Mouse (Mus musculus) heart, postnatal 36 days (tissue): ENCODE results near the gene AI467606. TPM values are rescaled to one million over a fixed set of nuclear protein-coding genes. Genes with fewer than 3 reads are reported as not detected.

Experiments used
- microRNA-seq, 2 experiments: library from miRNA; unstranded; fragments of <30 nt; microRNA quantifications; one replicate each; pipeline ENCODE4 v1.2.0; 2021; ENCODE audit warnings: borderline number of aligned reads in 2 of 2
- total RNA-seq, 2 experiments: library from RNA; stranded (reverse); gene quantifications; 2 replicates each; pipeline ENCODE4 v1.2.3; 2021

AI467606 gene
- total RNA-seq, 2 experiments from 2014 or later: 1.6 to 1.9 TPM

Small RNAs within 50 kb of the gene (microRNA-seq; reads per million reads assigned to microRNA genes)
- gene Gm44343: 0 reads per million in 2 experiments

Other genes starting within 250 kb of the AI467606 start
- gene Doc2a, start 243.9 kb upstream of the AI467606 start, total RNA-seq: not detected
- 1 to 10 TPM; 6.1 to 6.6 TPM for gene Hirip3, start 229.4 kb upstream of the AI467606 start, total RNA-seq
- gene Ino80e, start 229.0 kb upstream of the AI467606 start, total RNA-seq: 10 to 100 TPM; 21.2 to 21.8 TPM
- gene Taok2, start 206.7 kb upstream of the AI467606 start, total RNA-seq: 10 to 100 TPM; 39.5 to 43.2 TPM
- gene Tmem219, start 168.4 kb upstream of the AI467606 start, total RNA-seq: 10 to 100 TPM in 1 of 2 experiments, 1 to 10 TPM in 1; 9.5 to 11.5 TPM
- gene Kctd13, start 162.5 kb upstream of the AI467606 start, total RNA-seq: 1 to 10 TPM; 5.4 to 7.4 TPM
- not detected for gene Asphd1, start 141.8 kb upstream of the AI467606 start, total RNA-seq
- gene Sez6l2, start 140.8 kb upstream of the AI467606 start, total RNA-seq: 1 to 10 TPM; 6.4 to 10.0 TPM
- gene Cdipt, start 115.4 kb upstream of the AI467606 start, total RNA-seq: 10 to 100 TPM; 52.2 to 55.4 TPM
- under 1 TPM; 0.31 to 0.65 TPM for gene Cdiptos, start 115.3 kb upstream of the AI467606 start, total RNA-seq
- 10 to 100 TPM; 53.5 to 57.7 TPM for gene Mvp, start 76.7 kb upstream of the AI467606 start, total RNA-seq
- not detected for gene Pagr1b, start 74.9 kb upstream of the AI467606 start, total RNA-seq
- 10 to 100 TPM in 1 of 2 experiments, not detected in 1; 11.8 TPM for gene Pagr1a, start 74.0 kb upstream of the AI467606 start, total RNA-seq
- 10 to 100 TPM; 25.2 to 28.6 TPM for gene Gm42742, start 70.3 kb upstream of the AI467606 start, total RNA-seq
- 1 to 10 TPM in 1 of 2 experiments, under 1 TPM in 1; 0.57 to 1.2 TPM for gene Prrt2, start 70.1 kb upstream of the AI467606 start, total RNA-seq
- 10 to 100 TPM; 66.5 to 71.5 TPM for gene Maz, start 64.3 kb upstream of the AI467606 start, total RNA-seq
- 1 to 10 TPM; 1.0 to 2.6 TPM for gene Kif22, start 48.9 kb upstream of the AI467606 start, total RNA-seq
- gene Zg16, start 4.0 kb upstream of the AI467606 start, total RNA-seq: not detected
- gene Qprt, start 30.9 kb downstream of the AI467606 start, total RNA-seq: not detected
- gene Spn, start 46.5 kb downstream of the AI467606 start, total RNA-seq: under 1 TPM; 0.76 to 0.92 TPM
- gene Cd2bp2, start 104.7 kb downstream of the AI467606 start, total RNA-seq: 10 to 100 TPM; 36.9 to 38.0 TPM
- 10 to 100 TPM; 24.6 to 26.4 TPM for gene Tbc1d10b, start 117.1 kb downstream of the AI467606 start, total RNA-seq
- gene Mylpf, start 117.5 kb downstream of the AI467606 start, total RNA-seq: 1 to 10 TPM; 2.4 to 2.5 TPM
- gene Zfp553, start 141.7 kb downstream of the AI467606 start, total RNA-seq: 1 to 10 TPM; 6.0 to 6.6 TPM
- 1 to 10 TPM; 2.8 TPM for gene Sept1, start 141.8 kb downstream of the AI467606 start, total RNA-seq
- gene Zfp771, start 152.9 kb downstream of the AI467606 start, total RNA-seq: 10 to 100 TPM; 19.1 TPM
- 10 to 100 TPM; 40.7 to 45.0 TPM for gene Dctpp1, start 169.3 kb downstream of the AI467606 start, total RNA-seq
- gene Sephs2, start 182.7 kb downstream of the AI467606 start, total RNA-seq: 10 to 100 TPM; 26.7 to 31.4 TPM
- gene Itgal, start 204.9 kb downstream of the AI467606 start, total RNA-seq: 1 to 10 TPM; 1.2 to 1.5 TPM